Mouse (Mus musculus) cerebellum, adult (tissue): Measurements from ENCODE around the gene Vmn1r66.
"Not testable (repeated sequence)": the region's sequence is repeated elsewhere in the genome, so short reads cannot be mapped to it uniquely, and the experiment has no call there.

ENCODE experiments used
- ATAC-seq: cut with Nextera tagmentation; 2 replicates; pipeline ENCODE4 v1.9.2; 2017; ENCODE audit warnings: mild to moderate bottlenecking, moderate library complexity, mixed read lengths; ENCODE audit not compliant: insufficient number of reproducible peaks, low FRiP score, low TSS enrichment

The Vmn1r66 gene

DNA sequence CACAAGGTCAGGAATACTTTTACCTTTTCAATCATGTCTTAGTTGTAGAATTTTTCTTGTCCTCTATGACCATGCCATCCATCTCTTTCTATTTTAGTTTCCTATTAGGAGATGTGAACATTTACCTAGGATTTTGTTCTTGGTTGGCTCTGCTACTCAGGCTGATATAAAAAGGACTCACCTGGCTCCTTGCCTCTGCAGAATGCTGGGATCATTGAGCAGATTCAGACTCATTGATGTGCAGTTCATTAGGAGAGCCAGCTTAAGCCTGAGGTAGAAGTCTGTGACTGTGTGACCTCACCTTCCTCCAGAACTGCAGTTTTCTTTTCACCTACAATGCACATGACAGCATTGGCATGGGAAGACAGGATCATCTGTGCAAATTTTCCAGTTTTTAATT is at the start of gene Vmn1r66:
Gene Vmn1r66, minus strand, starts transcription at position 101 of the 400 bp plus-strand sequence.
- ATAC-seq: no peak

GRCm38 (mm10) chr7:10325462-10325861 is 47.7 kb upstream of the Vmn1r66 start:
- not testable (repeated sequence) for ATAC-seq

DNA sequence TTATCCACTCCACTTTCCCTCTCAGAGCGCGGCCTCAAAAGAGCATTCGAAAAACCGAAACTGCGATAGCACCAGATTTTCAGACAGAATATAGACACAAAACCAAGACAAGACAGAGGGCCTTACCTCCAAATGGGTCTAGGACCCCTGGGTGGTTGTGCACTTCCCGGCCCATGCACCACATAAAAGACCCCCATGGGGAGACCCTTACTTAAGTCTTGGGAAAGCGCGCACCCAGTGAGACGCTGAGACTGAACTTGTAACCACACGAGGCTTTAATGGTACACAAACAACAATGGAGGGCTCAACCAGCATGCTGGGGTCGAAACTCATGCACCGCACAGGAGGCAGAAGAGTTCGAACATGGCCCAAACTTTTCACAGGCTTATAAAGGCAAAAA is 25.7 kb downstream of the Vmn1r66 start:
- no peak for ATAC-seq

GRCm38 (mm10) chr7:10249146-10249545 is 28.7 kb downstream of the Vmn1r66 start:
- no peak for ATAC-seq
